Mouse (Mus musculus) c-Kit-positive CD71-negative TER-119-negative erythroid progenitor cells, embryonic 14.5 days (primary cell): ENCODE results near the gene Tmem95.

Source experiments
- DNase-seq: peaks from one replicate; pipeline ENCODE4 v3.0.0-alpha.2; 2013; ENCODE audit warnings: low read depth

Tmem95 gene

DNA sequence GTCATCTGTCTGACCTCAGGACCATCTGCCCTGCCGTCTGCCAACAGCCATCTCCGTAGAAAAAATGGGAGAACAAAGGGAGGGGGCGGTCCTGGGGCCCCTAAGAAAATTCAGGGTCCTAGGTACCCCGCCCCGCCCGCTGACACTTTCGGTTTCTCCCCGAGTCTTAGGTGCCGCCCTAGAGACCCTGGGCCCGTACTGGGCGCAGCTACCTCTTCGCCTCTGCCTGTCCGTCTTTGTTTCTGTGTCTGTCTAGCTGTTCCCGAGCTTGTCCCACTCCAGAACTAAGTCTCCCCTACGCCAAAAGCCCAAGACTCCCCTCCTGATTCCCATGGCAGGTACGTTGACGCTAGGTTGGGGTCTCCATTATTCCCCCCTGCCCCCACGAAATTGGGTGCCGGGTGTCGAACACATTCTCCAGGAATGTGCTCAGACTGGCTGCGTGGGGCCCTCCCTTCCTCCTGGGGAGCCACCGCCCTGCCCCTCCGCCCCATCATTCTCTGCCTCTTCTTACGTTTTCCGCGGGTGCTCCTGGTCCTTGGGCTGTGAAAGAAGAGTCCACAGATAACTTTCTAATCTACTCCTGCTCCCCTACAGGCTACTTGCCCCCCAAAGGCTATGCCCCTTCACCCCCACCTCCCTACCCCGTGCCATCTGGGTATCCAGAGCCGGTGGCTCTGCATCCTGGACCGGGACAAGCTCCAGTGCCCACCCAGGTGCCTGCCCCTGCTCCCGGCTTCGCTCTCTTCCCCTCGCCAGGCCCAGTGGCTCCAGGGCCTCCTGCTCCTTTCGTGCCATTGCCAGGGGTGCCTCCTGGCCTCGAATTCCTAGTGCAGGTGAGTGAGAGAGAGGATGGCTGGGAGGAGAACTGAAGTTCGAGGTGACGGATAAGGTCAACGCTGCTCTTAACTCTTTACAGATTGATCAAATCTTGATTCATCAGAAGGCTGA lies 30.8 kb downstream of the Tmem95 start:
- no peak for DNase-seq

DNA sequence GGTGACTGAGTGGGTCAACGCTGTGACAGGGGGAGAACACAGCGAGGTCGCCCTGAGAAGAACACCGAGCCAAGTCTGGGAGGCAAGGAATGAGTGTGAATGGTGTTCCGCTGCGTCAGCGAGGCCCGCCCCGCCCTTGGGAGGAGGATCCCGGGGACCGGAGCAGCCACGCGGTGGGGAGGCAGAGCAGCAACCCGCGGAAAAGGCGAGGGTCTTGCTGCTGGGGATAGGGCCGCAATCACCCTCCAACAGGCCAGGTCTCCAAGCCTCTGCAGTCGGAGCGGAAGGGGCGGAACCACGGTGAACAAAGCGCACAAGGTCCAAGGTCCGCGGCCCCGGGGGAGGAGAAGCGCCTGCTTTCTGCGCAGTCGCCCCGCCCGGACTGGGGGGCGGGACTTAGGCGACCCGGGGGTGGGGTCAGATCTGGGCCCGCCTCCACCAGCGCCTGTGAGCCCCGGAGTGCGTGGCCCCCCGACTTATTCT lies 31.6 kb downstream of the Tmem95 start, which contains the start of gene Plscr3:
Plscr3 (plus strand) TSS at position 179 of the 483 bp plus-strand sequence.
- peak; percentile 87 for DNase-seq

DNA sequence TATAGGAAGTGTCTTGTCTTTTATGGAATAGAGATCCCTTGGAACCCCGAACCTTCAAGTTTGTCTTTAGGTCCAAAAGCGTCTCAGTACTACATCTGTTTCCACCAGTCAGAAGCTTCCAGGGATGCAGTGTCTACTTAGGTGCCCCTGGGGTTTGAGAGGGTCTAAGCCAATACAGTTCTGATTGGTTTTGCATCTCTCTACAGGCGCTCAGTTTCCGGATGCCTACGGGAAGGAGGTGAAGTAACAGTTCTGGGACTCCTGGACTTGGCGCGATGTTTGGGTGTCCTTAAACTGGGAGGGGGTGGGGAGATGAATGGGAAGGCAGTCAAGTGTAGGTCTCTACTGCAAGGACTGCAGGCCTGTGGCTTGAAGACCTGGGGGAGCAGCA lies 39.1 kb downstream of the Tmem95 start:
- no peak for DNase-seq

DNA sequence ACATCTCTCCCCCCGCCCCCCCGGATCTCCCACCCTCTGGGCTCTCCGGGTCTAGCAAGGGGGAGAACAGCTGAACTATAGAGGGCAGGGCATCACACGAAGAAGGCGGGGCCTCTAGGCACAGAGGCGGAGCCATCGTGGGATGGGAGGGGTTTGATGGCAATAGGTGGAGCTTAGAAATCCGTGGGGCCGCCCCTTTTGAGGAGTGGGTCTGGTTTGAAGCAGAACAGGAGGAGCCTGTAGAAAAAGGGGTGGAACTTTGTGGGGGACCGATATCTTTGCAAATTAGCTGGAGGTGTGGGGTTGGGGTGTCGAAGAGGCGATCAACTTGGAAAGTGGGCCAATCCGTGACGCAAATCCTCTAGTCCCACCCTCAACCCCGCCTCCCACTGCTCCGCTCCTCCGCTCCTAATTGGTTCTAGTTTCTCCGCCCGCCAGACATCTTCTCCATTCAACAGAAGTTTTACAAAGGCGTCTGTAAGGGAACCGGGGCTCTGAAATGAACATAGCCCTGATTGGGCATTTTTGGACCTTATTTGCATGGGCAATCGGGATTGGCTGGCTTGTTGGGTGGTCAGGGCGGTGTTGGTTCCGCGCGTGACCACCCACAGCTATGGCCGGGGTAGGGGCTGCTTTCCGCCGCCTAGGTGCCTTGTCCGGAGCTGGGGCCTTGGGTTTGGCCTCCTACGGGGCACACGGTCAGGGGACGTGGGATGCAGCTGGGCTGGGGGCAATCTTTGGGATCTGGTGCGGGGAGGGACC lies 39.7 kb downstream of the Tmem95 start, which contains the start of gene Tmem256:
Tmem256 (plus strand) TSS at position 563 of the 762 bp plus-strand sequence.
- peak; percentile 98 for DNase-seq

DNA sequence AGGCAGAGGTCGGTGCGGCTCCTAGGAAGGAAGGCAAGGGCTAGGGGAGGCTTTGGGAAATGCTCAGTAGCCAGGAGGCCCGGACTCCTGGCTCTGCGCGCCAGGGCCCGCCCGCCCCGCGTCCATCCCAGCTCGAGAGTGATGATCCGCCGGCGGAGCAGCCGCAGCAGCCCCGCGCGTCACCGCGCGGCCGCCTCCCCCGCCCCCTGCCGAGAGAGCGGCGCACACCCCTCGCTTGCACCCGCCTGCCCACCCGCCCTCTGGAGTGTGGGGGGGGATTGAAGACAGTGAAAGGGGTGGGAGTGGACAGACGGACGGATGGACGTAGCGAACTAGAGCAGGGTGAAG lies 40.2 kb downstream of the Tmem95 start, which contains the start of gene Nlgn2:
Nlgn2 (minus strand) TSS at position 181 of the 348 bp plus-strand sequence.
- peak; percentile 57 for DNase-seq

DNA sequence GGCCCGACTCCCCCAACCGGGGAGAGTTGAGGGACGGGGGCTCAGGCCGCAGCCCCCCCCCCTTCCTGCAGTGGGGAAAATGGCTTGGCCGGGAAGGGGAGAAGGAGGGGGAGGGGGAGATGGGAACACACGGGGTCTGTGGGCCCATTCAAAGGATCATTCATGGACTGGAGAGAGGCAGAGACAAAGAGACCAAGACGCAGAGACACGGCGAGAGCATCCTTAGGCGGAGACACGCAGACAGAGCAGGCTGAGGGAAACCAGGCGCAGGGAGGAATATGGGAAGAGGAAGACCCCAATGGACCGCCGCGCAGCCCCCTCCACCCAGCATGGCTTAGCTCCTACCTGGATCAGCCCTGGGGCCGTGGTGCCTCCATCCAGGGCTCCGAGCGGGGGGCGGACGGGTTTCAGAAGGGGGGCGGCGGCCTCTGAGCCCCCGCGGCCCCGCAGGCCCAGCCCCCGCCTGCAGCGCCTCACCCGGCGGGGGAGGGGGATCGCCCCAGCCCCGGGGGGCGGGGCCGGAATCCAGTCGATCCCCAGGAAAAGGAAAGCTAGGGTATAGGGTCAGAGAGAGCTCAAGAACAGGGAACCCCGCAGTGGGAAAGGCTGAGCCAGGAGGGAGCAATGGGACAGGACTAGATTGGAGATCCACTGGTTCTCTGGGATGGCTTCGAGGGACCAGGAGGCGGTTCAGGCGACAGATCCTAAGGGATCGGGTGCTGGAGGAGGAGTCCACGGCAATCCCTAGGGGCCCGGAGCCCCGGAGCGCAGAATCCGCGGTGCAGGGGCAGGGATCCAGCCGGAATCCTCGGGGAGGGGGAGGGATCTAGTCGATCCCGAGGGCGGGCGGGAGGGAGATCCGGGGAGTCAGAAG lies 40.9 kb downstream of the Tmem95 start:
- no peak for DNase-seq

DNA sequence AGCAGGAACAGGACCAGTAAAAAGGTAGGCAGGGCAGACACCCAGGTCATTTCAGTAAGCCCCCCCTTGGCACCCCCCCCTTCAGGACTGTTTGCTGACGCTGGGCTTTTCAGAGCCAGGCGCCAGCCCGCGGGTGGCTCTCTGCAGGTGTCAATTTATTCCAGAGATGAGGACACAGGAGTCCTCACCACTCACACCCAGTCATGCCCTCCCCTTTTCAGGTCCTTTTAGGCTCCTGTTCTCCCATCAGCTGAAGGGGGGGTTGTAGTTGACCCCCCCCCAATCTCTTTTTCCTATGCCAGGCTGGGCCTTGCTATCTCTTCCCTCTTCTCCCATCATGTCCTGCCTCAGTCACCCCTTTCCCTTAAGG lies 41.9 kb downstream of the Tmem95 start:
- DNase-seq = no peak

DNA sequence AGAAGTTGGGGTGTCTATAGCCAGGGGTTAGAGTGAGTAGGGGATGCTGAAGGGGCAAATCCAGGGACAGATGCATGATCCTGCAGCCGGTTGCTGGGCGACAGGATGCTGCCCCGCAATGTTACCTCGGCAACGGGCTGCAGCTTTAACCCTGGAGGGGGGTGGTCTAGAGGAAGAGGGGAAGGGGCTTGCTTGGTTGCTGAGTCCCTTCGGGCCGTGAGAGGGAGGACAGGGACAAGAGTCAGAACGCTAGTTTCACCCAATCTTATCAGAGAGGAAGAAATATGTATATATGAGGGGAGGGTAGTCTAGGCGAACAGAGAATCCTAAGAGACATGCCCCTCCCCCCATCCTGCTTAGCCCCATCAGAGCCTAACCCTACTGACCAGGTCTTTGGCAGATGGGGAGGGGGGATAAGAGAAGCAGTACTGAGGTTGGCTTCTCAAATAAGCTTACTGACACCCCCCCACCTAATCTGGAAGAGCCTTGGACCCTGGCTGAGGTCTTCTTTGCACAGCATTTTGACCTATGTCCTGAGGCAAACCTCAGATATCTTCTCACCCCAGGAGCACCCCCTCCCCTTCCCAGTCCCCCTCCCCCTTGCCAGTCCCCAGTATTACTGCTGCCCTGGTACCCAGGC lies 42.4 kb downstream of the Tmem95 start:
- DNase-seq = no peak

DNA sequence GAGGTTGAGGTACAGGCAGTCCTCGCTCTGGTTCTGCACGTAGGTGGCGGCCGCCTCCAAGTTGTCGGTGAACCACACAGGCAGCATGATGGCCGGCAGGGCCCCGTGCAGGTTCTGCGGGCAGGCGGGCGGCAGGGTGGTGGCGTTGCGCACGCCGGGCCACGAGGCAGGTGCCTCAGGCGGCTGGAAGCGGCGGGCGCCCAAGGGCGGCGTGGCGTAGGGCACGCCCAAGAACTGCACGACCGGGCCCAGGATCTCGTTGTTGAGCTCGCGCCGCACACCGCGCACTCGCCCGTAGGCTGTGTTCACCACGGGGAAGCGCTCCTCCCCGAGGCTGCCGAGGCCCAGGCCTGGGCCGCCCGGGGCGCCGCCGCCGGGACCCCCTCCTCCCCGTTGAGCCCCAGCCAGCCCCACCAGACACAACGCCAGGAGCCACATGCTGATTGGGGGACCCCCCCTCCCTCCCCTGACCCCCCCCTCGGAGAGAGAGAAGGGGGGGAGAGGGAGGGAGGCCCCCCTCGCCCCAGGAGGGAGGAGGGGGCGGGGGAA lies 43.7 kb downstream of the Tmem95 start:
- DNase-seq = no peak

DNA sequence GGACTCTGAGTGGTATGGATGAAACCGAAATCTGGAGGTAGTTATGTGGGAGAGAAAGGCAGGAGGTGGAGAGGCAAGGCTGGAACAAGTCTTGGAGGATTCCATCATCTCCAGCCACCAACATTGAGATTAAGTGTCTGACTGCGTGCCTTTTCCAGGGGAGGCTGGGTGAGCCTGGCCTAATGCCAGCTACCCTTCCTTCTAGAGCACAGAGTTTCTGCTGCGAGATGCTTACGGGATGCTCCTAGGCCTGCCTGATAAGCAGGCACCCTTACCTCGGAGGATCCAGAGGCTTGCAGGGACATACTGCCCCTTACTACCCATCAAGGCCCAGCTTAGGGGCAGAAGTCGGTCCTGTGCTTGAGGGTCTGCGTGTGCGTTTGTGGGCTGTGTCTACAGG lies 44.3 kb downstream of the Tmem95 start:
- no peak for DNase-seq

DNA sequence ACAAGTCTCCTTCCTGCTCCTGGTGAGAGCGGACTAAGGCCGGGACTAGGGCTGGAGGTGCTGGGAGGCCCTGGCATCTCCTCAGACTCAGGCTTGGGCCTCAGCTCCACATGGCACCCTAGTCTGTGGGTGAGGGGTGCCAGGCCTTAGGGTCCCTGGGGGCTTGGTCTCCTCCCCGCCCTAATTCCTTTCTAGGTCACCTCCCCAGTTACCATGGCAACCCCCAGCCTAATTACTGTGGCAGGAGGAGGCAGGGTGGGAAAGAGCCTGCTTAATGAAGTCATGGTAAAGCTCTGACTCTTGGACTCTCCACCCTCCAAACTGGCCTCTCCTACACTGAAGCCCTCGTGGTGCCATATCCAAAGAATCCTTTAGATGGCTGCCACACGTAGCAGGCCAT lies 49.0 kb downstream of the Tmem95 start:
- no peak for DNase-seq
